Mouse (Mus musculus) liver, adult 2 months (tissue): ENCODE results near the gene Erlin1.

Experiments
- CTCF ChIP-seq: fragments of 200-500 bp; IDR thresholded peaks from 2 replicates; pipeline ENCODE4 v1.5.1; 2011; ENCODE audit warnings: low read depth, low read length, control low read depth
- POLR2A ChIP-seq: fragments of 200-500 bp; IDR thresholded peaks from 2 replicates; pipeline ENCODE4 v1.6.1; 2011; ENCODE audit warnings: low read length, control low read depth; ENCODE audit not compliant: insufficient read depth; ENCODE audit errors: extremely low read depth

- TF ChIP-seq CTCF = no peak
- no peak for TF ChIP-seq POLR2A
Observed at GRCm38 (mm10) chr19:44030024-44030423, 39.6 kb downstream of the Erlin1 start.
